Mouse (Mus musculus) liver, embryonic 18 days (tissue): ENCODE data around the gene Gstk1. TPM values are rescaled to one million over a fixed set of nuclear protein-coding genes. Genes with fewer than 3 reads are reported as not detected.

Source experiments
- polyA plus RNA-seq: library from polyadenylated mRNA; depleted of rRNA; stranded (reverse); fragments of >200 nt; gene quantifications from 2 replicates; pipeline ENCODE4 v1.2.3, GENCODE M21; 2012; rRNA removed

Gene Gstk1
- polyA plus RNA-seq, result 11.0 and 14.4 TPM in 2 replicates

DNA sequence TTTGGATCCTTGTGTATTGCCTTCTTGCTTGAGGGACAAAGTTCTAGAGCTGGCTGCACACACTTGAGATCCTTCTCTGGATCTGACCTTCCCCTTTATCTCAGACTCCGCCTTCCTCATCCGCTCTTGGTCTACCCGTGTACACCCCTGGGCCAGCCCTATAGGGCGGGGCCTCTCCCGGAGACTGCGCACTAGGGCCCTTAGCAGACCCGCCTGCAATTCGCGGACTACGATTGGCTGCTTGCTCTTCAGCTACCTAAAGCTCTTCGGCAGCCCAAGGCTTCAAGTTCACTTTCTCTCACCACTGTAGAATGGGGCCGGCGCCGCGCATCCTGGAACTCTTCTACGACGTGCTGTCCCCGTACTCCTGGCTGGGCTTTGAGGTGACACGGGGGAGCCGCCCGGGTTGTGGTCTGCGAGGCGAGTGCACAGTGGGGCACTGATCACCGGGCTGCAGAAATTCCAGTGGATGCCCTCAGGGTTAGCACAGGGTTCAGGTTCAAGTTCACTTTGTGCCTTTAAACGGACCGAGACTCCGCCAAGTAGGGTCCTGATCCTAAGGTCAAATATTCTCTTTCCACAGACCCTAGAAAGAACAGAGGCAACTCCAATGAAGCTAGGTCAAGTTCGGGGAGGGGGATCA is at the start of gene Gstk1:
Gene Gstk1, plus strand, starts transcription at position 225 of the 643 bp plus-strand sequence.

DNA sequence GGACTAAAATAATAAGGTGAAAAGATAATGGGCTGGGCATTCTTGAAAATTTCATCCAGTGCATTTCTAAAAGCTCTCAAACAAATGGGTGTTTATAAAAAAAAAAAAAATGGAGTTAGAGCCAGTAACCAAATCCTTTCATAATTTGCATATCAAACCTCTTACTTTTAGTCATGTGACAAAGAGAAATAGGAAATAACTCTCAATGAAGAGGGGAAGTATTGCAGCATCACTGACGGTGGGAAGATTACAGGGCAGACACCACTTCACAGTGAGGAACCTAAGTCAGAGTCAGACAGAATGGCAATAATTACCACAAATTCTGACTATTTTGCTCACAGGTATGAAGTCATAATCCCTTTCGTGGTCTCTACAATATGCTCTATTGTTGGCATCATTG is 30.7 kb upstream of the Gstk1 start, which contains the start of gene Tas2r144:
Gene Tas2r144, plus strand, starts transcription at position 301 of the 400 bp plus-strand sequence.

DNA sequence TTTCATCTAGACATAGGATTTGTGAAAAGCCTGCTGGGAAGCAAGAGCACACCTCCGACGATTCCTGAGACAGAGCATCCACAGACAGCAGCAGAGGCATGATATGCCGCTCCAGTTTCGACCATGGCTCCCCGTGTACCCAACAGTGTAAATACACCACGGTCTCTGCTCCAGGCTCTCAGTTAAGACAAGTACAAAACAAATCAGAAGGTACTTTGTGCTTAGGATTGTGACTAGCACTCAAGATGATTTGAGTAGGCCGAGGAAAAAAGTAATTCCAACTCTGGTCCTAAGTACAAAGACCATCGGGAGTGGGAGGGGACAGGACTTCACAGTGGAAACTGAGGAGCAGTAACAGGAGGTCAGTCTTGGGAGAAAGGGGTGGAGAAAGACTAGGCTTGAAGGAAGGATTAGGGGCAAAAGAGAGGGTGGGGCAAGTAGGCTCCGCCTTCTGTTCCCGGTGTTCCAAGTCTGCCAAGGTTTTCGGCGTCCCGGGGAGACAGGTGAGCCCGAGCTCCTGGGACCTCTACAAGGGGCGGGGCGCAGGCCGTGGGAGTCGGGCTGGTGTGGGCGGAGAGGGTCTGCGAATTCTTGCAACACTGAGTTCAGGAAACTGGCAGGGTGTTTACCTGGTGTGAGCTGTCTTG is 15.9 kb downstream of the Gstk1 start, which contains the start of gene Tmem139:
Gene Tmem139, plus strand, starts transcription at position 447 of the 647 bp plus-strand sequence.

DNA sequence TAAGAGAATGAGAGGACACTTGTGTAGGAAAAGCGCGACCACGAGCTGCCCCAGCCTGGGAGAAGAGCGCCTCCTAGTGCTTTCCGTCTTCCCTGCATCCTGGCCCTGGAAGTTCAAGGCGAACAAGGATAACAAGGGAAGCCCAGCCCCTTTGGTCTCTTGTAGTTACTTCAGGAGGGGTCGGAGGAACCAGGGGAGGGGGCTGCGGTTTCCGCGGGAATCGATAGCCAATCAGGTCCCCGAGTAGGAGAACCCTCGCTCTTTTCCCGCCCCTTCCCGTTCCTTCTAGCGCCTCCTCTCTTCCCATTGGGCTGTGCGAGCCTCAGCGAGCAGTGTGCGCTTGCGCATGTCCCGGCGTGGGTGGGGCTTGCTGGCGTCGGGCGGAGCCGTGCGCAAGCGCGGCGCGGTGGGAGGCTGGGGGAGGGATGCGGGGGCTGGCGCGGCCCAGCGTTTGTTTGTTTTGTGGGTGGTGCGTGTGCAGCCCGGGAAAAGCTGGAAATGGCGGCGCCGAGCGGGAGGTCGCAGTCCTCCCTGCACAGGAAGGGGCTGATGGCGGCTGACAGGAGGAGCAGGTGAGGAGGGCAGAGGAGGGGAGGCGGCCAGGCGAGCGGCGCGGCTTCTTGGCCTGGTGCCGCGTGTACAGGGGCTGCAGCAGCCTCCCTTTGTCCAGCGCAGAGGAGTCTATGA is 19.0 kb downstream of the Gstk1 start, which contains the start of gene Casp2:
Gene Casp2, plus strand, starts transcription at position 360 of the 687 bp plus-strand sequence.

DNA sequence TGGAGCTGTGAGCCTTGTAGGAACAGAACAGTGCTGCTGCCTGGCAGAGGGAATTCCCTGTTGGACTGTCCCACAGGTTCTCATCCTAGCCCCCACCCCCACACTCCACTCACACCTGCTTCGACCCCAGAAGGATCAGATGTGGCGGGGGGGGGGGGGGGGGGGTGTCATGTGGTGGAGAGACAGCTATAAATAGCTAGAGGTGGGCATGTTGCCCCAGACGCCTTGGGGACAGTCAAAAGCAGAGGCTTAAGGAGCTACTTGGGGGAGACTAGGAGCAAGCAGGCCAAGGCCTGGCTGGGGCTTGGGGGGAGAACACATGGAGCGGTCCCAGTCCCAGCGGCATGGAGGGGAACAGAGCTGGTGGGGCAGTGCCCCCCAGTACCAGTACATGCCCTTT is 40.7 kb downstream of the Gstk1 start, which contains the start of gene Clcn1:
Gene Clcn1, plus strand, starts transcription at position 238 of the 400 bp plus-strand sequence.

Other genes starting within 250 kb of the Gstk1 start
- gene Sva, start 207.5 kb upstream of the Gstk1 start, polyA plus RNA-seq, result not detected in 2 replicates
- not detected in 2 replicates for gene Tas2r139, start 105.0 kb upstream of the Gstk1 start, polyA plus RNA-seq
- gene Tas2r144, start 30.6 kb upstream of the Gstk1 start, polyA plus RNA-seq, result not detected in 2 replicates
- 0.26 and 0.29 TPM in 2 replicates for gene Tmem139, start 16.0 kb downstream of the Gstk1 start, polyA plus RNA-seq
- 17.4 and 18.2 TPM in 2 replicates for gene Casp2, start 19.1 kb downstream of the Gstk1 start, polyA plus RNA-seq
- gene Clcn1, start 40.8 kb downstream of the Gstk1 start, polyA plus RNA-seq, result 0.11 and 0.14 TPM in 2 replicates
- 0.03 and 0.05 TPM in 2 replicates for gene Fam131b, start 78.7 kb downstream of the Gstk1 start, polyA plus RNA-seq
- 37.7 and 44.0 TPM in 2 replicates for gene Zyx, start 103.7 kb downstream of the Gstk1 start, polyA plus RNA-seq
- gene Epha1, start 127.3 kb downstream of the Gstk1 start, polyA plus RNA-seq, result 15.6 and 17.5 TPM in 2 replicates
- gene Tas2r143, start 154.3 kb downstream of the Gstk1 start, polyA plus RNA-seq, result 0.04 TPM in 1 of 2 replicates, not detected in the other
- 0.03 and 0.04 TPM in 2 replicates for gene Tas2r135, start 159.5 kb downstream of the Gstk1 start, polyA plus RNA-seq
- 0.04 TPM in 1 of 2 replicates, not detected in the other for gene Tas2r126, start 188.6 kb downstream of the Gstk1 start, polyA plus RNA-seq
- not detected in 2 replicates for gene Olfr458, start 219.3 kb downstream of the Gstk1 start, polyA plus RNA-seq
- gene Olfr457, start 230.4 kb downstream of the Gstk1 start, polyA plus RNA-seq, result not detected in 2 replicates
- gene Olfr456, start 241.3 kb downstream of the Gstk1 start, polyA plus RNA-seq, result not detected in 2 replicates